Mouse (Mus musculus): ENCODE data around the gene Zbtb32.

DNA sequence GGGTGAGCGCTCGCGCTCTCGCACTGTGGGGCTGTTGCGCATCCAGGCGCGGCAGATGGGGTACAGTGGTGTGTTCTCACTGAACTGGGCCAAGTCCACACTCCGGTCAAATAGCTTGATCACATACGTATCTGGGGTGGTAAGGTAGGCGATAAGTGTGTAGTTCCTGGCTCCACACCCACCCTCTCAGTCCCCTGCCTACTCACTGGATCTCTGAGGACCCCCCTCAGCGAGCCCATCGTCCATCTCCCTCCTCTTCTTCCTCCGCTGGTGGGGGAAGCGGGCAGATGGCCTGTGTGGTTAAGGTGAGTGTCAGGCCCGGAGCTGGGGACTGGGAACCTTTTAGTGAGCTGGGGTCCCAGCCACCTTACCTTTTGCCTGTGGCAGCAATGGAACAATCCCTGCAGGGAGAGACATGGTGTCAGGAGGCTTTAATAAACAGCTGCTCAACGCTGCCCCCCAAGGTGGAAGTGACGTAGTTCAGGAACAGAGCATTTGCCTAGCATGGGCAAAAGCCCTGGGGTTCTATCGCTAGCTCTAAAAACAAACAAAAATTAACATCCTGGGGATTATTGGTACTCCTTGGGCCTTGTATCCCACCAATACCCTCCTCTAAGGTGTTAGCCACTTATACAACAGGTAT lies 41.7 kb downstream of the Zbtb32 start:
- TF ChIP-seq CTCF (IDR thresholded peaks at IDR 0.05; ENCODE audit: borderline replicate concordance, insufficient read depth, low read depth, low read length) = no peak
- TF ChIP-seq POLR2A (IDR thresholded peaks at IDR 0.05; ENCODE audit: borderline replicate concordance, insufficient read depth, low read length) = no peak

Data from cerebellum, adult 2 months (tissue).